ENCODE assay signal across 8 mouse cellular contexts in the genomic region with DNA sequence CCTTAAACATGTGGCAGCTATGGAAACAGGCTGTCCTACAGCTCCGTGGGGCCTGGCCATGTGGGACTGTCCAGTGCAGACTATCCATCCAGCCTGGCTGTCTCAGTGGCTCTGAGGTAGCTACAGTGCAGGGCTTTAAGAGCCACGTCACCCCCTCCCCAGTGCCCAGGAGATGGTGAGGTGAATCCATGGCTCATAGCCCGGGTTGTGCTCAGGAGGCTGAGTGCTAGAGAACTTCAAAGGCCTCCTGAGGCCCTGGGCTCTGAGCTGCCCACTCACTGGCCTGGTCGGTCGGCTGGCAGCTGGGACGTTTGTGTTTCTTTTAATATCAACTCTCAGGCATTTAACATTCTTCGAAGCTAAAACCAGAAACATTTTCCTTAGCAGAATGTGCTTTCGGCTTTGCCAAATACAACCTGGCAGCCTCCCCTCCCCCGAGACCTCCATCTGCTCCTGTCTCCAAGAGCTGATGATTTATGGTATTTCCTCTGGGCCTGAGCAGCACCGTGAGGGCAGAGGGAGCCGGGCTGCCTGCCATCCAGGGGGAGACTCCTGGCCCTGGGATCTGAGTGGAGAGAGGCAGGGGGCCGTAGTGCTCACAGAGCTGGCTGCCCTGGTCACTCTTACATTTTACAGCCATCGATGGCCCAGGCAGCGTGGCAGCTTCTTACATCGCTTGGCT. TPM values are rescaled to one million over a fixed set of nuclear protein-coding genes. Genes with fewer than 3 reads are reported as not detected.
A peak's percentile ranks its signal among the peaks of the same experiment; 100 is the strongest.
DNase-seq lines count a peak whose midpoint lies in the region; ATAC-seq and TF ChIP-seq lines count a peak whose summit lies in the region.

No protein-coding gene starts in this region.

- H3K4me1 ChIP-seq in midbrain, embryonic 16.5 days (ENCODE audit: control insufficient read depth, insufficient read depth, low read length), result peaks cover 40% of the 10 kb centered on the region
- no peaks in the 10 kb centered on the region for H3K4me1 ChIP-seq in liver, postnatal 0 days (ENCODE audit: insufficient read depth)

- H3K36me3 ChIP-seq in midbrain, embryonic 16.5 days (ENCODE audit: control insufficient read depth, insufficient read depth, low read length), result peaks cover 40% of the 10 kb centered on the region
- peaks cover 12% of the 10 kb centered on the region for H3K36me3 ChIP-seq in liver, postnatal 0 days (replicated peaks; ENCODE audit: insufficient read depth, low read length)

- peak; percentile 55 for DNase-seq in Muller cell, postnatal 12 days (ENCODE audit: inconsistent ontology term)
- DNase-seq in cerebellum, adult 9-11 months, result peak; percentile 69
- DNase-seq in heart, postnatal 4 days, result peak; percentile 57
- peak; percentile 87 for DNase-seq in layer of hippocampus, adult 9-11 months
- peak; percentile 90 for DNase-seq in telencephalon, adult 2 months (ENCODE audit: low read depth, low spot score)
- DNase-seq in liver, postnatal 0 days, result no peak

- peak overlapping the region; percentile 1; the same call in 1 of the 2 replicates for H3K4me2 ChIP-seq in midbrain, embryonic 16.5 days (ENCODE audit: low read length)
- no peak overlapping the region for H3K4me2 ChIP-seq in liver, postnatal 0 days (ENCODE audit: low read depth, low read length)

- no peak for TF ChIP-seq EP300 in liver, postnatal 0 days (IDR thresholded peaks at IDR 0.05; ENCODE audit: low read depth)

- ATAC-seq in frontal cortex, adult (ENCODE audit: low TSS enrichment), result peak; percentile 73
- ATAC-seq in midbrain, embryonic 16.5 days, result peak; percentile 50
- no peak for ATAC-seq in liver, postnatal 0 days

- no peaks in the 10 kb centered on the region for H3K27me3 ChIP-seq in midbrain, embryonic 16.5 days (ENCODE audit: control insufficient read depth, insufficient read depth, low read depth, low read length)
- H3K27me3 ChIP-seq in liver, postnatal 0 days (ENCODE audit: insufficient read depth, low read length), result no peaks in the 10 kb centered on the region

- H3K9ac ChIP-seq in midbrain, embryonic 16.5 days (ENCODE audit: low read depth, low read length), result peak overlapping the region; percentile 30
- no peak overlapping the region for H3K9ac ChIP-seq in liver, postnatal 0 days (replicated peaks)

- TF ChIP-seq CTCF in liver, postnatal 0 days (IDR thresholded peaks at IDR 0.05; ENCODE audit: low read depth), result no peak

- 13% methylated on average over 15 of the region's 15 CpGs for WGBS in midbrain, embryonic 16.5 days
- whole genome bisulfite sequencing in liver, postnatal 0 days (ENCODE audit: insufficient replicate concordance), result 72% methylated on average over 15 of the region's 15 CpGs

- H3K9me3 ChIP-seq in midbrain, embryonic 16.5 days (replicated peaks; ENCODE audit: control insufficient read depth, low read length, poor library complexity, severe bottlenecking), result no peaks in the 10 kb centered on the region
- no peaks in the 10 kb centered on the region for H3K9me3 ChIP-seq in liver, postnatal 0 days (ENCODE audit: low read length)

- no peak overlapping the region for H3K4me3 ChIP-seq in midbrain, embryonic 16.5 days (ENCODE audit: low read depth, low read length)
- H3K4me3 ChIP-seq in liver, postnatal 0 days (ENCODE audit: low read depth, low read length), result no peak overlapping the region

- H3K27ac ChIP-seq in midbrain, embryonic 16.5 days (ENCODE audit: low read length), result peak overlapping the region; percentile 84
- no peak overlapping the region for H3K27ac ChIP-seq in liver, postnatal 0 days (ENCODE audit: low read depth)

RNA-seq across cellular contexts. Expression of gene Timm22, which starts 42.9 kb away (rescaled TPM):
- total RNA-seq in heart, postnatal 4 days (2021), result 10 to 100 TPM; 38.9 to 48.2 TPM
- polyA plus RNA-seq in midbrain, embryonic 16.5 days (2015; fragmentation: Nextera tagmentation; extraction: Ambion mirVana), result 95.9 and 105 TPM in 2 replicates
- 35.0 and 38.4 TPM in 2 replicates for polyA plus RNA-seq in liver, postnatal 0 days (2015; fragmentation: Nextera tagmentation; extraction: Ambion mirVana)

RNA-seq across cellular contexts. Expression of gene Nxn, which starts 50.7 kb away (rescaled TPM):
- total RNA-seq in heart, postnatal 4 days (2021), result 10 to 100 TPM; 17.2 to 20.5 TPM
- polyA plus RNA-seq in midbrain, embryonic 16.5 days (2015; fragmentation: Nextera tagmentation; extraction: Ambion mirVana), result 16.3 and 17.4 TPM in 2 replicates
- polyA plus RNA-seq in liver, postnatal 0 days (2015; fragmentation: Nextera tagmentation; extraction: Ambion mirVana), result 2.5 and 2.6 TPM in 2 replicates
